Mouse (Mus musculus): ENCODE data around the gene Wdr66.

DNA sequence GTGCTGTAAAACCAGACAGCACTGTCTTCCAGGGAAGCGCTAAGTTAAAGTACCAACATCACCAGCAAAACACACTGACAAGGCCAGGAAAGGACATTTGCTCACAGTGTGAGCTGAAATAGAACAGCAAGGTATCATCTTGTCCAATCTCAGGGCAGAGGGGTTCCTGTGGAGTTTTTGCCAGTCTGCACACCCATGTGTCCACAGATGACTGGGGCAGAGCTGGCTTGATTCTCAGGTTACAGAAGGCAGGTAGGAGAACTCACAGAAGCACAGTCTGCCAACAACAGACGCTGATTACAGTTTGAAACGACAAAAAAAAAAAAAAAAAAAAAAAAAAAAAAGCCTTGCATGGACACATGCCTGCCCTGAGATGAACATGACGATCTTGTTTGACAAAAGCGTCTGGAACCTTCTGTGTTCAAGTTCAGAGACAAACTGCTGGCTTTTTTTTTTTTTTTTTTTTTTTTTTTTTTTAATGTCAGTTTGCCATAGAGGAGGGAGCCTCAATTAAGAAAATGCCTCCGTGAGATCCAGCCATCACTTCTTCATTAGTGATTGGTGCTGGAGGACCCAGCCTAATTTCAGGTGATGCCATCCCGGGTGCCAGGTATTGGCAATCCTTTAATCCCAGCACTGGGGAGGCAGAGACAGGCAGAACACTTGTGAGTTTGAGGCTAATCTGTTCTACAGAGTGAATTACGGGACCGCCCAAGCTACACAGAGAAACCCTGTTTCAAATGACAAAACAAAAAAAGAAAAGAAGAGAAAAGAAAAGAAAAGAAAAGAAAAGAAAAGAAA, 29.6 kb downstream of the Wdr66 start:
- TF ChIP-seq CTCF (conservative IDR thresholded peaks at IDR 0.05; ENCODE audit: low read length) (no peak), POU5F1 (IDR thresholded peaks at IDR 0.05; ENCODE audit: borderline replicate concordance, low read length) (no peak)
